Comparison of ENCODE assay signal across 20 mouse cellular contexts in the genomic region with DNA sequence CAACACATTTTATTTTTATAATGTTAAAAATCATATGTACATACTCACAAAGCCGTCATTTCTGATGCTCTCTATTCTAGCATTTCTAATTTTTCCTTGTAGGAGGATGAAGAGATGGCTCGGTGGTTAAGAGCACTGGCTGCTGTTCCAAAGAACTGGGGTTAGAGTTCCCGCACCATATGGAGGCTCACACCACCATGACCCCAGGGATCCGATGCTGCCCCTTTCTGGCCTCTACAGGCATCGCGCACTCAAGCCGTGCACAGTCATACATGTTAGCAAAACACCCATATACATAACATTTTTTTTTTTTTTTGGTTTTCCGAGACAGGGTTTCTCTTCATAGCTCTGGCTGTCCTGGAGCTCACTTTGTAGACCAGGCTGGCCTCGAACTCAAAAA. TPM values are rescaled to one million over a fixed set of nuclear protein-coding genes. Genes with fewer than 3 reads are reported as not detected.
DNase-seq lines count a peak whose midpoint lies in the region; ATAC-seq and TF ChIP-seq lines count a peak whose summit lies in the region.
"Had no signal": no experiment of that assay in that cellular context is flagged by ENCODE, and none has a peak within 500 bp of the region (broad histone marks: within the 10 kb centered on the region; RNA-seq: fewer than 3 reads in every experiment).

No protein-coding gene starts in this region.

- no peak for DNase-seq in layer of hippocampus, adult 2 months (ENCODE audit: low spot score in 2 of 2)
- DNase-seq in layer of hippocampus, postnatal 10 days (ENCODE audit: low spot score in 2 of 2): no peak
- peak; percentile 49 for DNase-seq in testis, postnatal 10 days (ENCODE audit: low spot score)
- no peak for DNase-seq in testis, postnatal 14 days (ENCODE audit: low spot score)
- DNase-seq in thymus, postnatal 4 days: peak; percentile 49
- no peak for DNase-seq in thymus, adult 18-20 months
- DNase-seq in Patski (ENCODE audit: low read depth, low spot score): no peak
- DNase-seq in adrenal gland, postnatal 14 days: no peak
- DNase-seq: adrenal gland, adult 8-10 months; cerebellum, adult 11 months; cerebellum, adult 9-10 months; cerebellum, postnatal 25 days; gastrocnemius, postnatal 14 days; heart, postnatal 14 days had no signal

- no peak overlapping the region for H3K4me3 ChIP-seq in layer of hippocampus, adult 2 months
- H3K4me3 ChIP-seq: embryonic facial prominence, embryonic 12.5 days; forebrain, embryonic 15.5 days; heart, embryonic 15.5 days; hindbrain, embryonic 13.5 days had no signal

- ATAC-seq in Patski: no peak
- ATAC-seq: CD4-positive, CD25-positive, alpha-beta regulatory T cell, adult 4 months; forebrain, embryonic 15.5 days; hindbrain, postnatal 0 days had no signal

- H3K27ac ChIP-seq in layer of hippocampus, adult 2 months: no peak overlapping the region
- H3K27ac ChIP-seq: embryonic facial prominence, embryonic 12.5 days; forebrain, embryonic 15.5 days; heart, embryonic 15.5 days; hindbrain, embryonic 13.5 days; hindbrain, postnatal 0 days had no signal

- CTCF ChIA-PET in Patski (lab: Charles Lee): interaction anchor here (1.1 kb wide), 1 partner anchor 16 kb away, joined by 3 read pairs; no protein-coding TSS in a partner anchor

- H3K27me3 ChIP-seq in Patski: no peaks in the 10 kb centered on the region

- in situ Hi-C loops in Patski (cut with MboI; ENCODE audit: low pct_unique_long_range_greater_than_20kb): no loop called here

- POLR2A ChIA-PET in Patski (lab: Charles Lee): no interaction called here

- peak; percentile 13; the same call in 1 of the 2 replicates for TF ChIP-seq CTCF in layer of hippocampus, adult 2 months (conservative IDR thresholded peaks at IDR 0.05)
- TF ChIP-seq CTCF in Patski (IDR thresholded peaks at IDR 0.05): peak; percentile 17

RNA-seq across cellular contexts. Expression of a gene that starts 46.0 kb away (rescaled TPM):
- 10 to 100 TPM; 17.1 to 20.9 TPM for total RNA-seq in layer of hippocampus, adult 2 months (2021)
- total RNA-seq in layer of hippocampus, postnatal 10 days (2021): 10 to 100 TPM; 17.0 to 18.1 TPM
- 6.2 TPM for polyA plus RNA-seq in Patski (2021)
- total RNA-seq in adrenal gland, postnatal 14 days (2021): 16.6 and 17.7 TPM in 2 replicates

RNA-seq across cellular contexts. Expression of a gene that starts 51.6 kb away (rescaled TPM):
- 1 to 10 TPM; 2.0 to 2.1 TPM for total RNA-seq in layer of hippocampus, adult 2 months (2021)
- total RNA-seq in layer of hippocampus, postnatal 10 days (2021): 1 to 10 TPM; 1.9 TPM
- polyA plus RNA-seq in Patski (2021): 0.19 TPM
- 8.4 and 9.3 TPM in 2 replicates for total RNA-seq in adrenal gland, postnatal 14 days (2021)

Comparison
In these comparisons a context has a peak if more than half of its experiments do, and no peak if none do; other contexts are left out.
1. DNase-seq: peak in testis, postnatal 10 days (single experiment) and thymus, postnatal 4 days (single experiment); none in layer of hippocampus, adult 2 months (0 of 2), layer of hippocampus, postnatal 10 days (0 of 2), testis, postnatal 14 days (single experiment), thymus, adult 18-20 months (0 of 2), Patski (single experiment) and adrenal gland, postnatal 14 days (single experiment).